Mouse (Mus musculus) lung, postnatal 0 days (tissue): ENCODE measurements around the gene Prickle4.

Experiments
- CTCF ChIP-seq: IDR thresholded peaks from 2 replicates; pipeline ENCODE4 v1.5.1; 2016; ENCODE audit warnings: antibody characterized with exemption, mild to moderate bottlenecking
- EP300 ChIP-seq: IDR thresholded peaks from 2 replicates; pipeline ENCODE4 v1.6.1; 2016; ENCODE audit warnings: antibody characterized with exemption, mild to moderate bottlenecking, control low read depth

GRCm38 (mm10) chr17:47737271-47738065 lies 42.9 kb upstream of the Prickle4 start:
- TF ChIP-seq CTCF (no peak), EP300 (no peak)
